Mouse (Mus musculus): ENCODE measurements around the gene Vps50. TPM values are rescaled to one million over a fixed set of nuclear protein-coding genes. Genes with fewer than 3 reads are reported as not detected.
"Not testable (repeated sequence)": the region's sequence is repeated elsewhere in the genome, so short reads cannot be mapped to it uniquely, and the experiment has no call there.

Vps50 gene
- polyA plus RNA-seq, 1 experiment from 2014 or later: 21.0 TPM

- H3K4me3 ChIP-seq: no peak overlapping the region
- no peak for ATAC-seq (ENCODE audit: extremely low read depth, insufficient number of reproducible peaks, low FRiP score, low TSS enrichment)
- no peak overlapping the region for H3K27ac ChIP-seq (replicated peaks)
- H3K9me3 ChIP-seq: no peaks in the 10 kb centered on the region
- peaks cover 33% of the 10 kb centered on the region for H3K36me3 ChIP-seq
- no peak overlapping the region for H3K9ac ChIP-seq
- H3K27me3 ChIP-seq (replicated peaks): no peaks in the 10 kb centered on the region
- no peaks in the 10 kb centered on the region for H3K4me1 ChIP-seq
- H3K4me2 ChIP-seq: no peak overlapping the region
- 92% methylated on average over 7 of the region's 7 CpGs for WGBS
Observed at GRCm38 (mm10) chr6:3567071-3567610, 69.0 kb downstream of the Vps50 start.

GRCm38 (mm10) chr6:3572221-3572815 is 74.1 kb downstream of the Vps50 start:
- H3K4me3 ChIP-seq: no peak overlapping the region
- no peaks in the 10 kb centered on the region for H3K27me3 ChIP-seq (replicated peaks)
- no peak overlapping the region for H3K4me2 ChIP-seq
- no peak overlapping the region for H3K9ac ChIP-seq
- H3K4me1 ChIP-seq: no peaks in the 10 kb centered on the region
- no peak overlapping the region for H3K27ac ChIP-seq (replicated peaks)
- ATAC-seq (ENCODE audit: extremely low read depth, insufficient number of reproducible peaks, low FRiP score, low TSS enrichment): no peak
- H3K36me3 ChIP-seq: peaks cover 34% of the 10 kb centered on the region
- no peaks in the 10 kb centered on the region for H3K9me3 ChIP-seq
- 38% methylated on average over 2 of the region's 2 CpGs for WGBS

GRCm38 (mm10) chr6:3573787-3574186 is 75.6 kb downstream of the Vps50 start:
- no peaks in the 10 kb centered on the region for H3K27me3 ChIP-seq (replicated peaks)
- peaks cover 31% of the 10 kb centered on the region for H3K36me3 ChIP-seq
- WGBS: 92% methylated on average over 8 of the region's 8 CpGs
- no peak overlapping the region for H3K27ac ChIP-seq (replicated peaks)
- H3K4me3 ChIP-seq: no peak overlapping the region
- ATAC-seq (ENCODE audit: extremely low read depth, insufficient number of reproducible peaks, low FRiP score, low TSS enrichment): no peak
- H3K4me1 ChIP-seq: no peaks in the 10 kb centered on the region
- no peak overlapping the region for H3K4me2 ChIP-seq
- no peaks in the 10 kb centered on the region for H3K9me3 ChIP-seq
- no peak overlapping the region for H3K9ac ChIP-seq

- H3K36me3 ChIP-seq: peaks cover 8% of the 10 kb centered on the region
- H3K4me2 ChIP-seq: no peak overlapping the region
- H3K27ac ChIP-seq (replicated peaks): no peak overlapping the region
- H3K4me1 ChIP-seq: no peaks in the 10 kb centered on the region
- no peak overlapping the region for H3K9ac ChIP-seq
- no peaks in the 10 kb centered on the region for H3K27me3 ChIP-seq (replicated peaks)
- 85% methylated on average over 1 of the region's 1 CpGs for WGBS
- H3K9me3 ChIP-seq: no peaks in the 10 kb centered on the region
- no peak overlapping the region for H3K4me3 ChIP-seq
- no peak for ATAC-seq (ENCODE audit: extremely low read depth, insufficient number of reproducible peaks, low FRiP score, low TSS enrichment)
Observed at GRCm38 (mm10) chr6:3585402-3585801, 87.2 kb downstream of the Vps50 start.

- Histone ChIP-seq H3K4me2 (no peak overlapping the region), H3K9ac (no peak overlapping the region), H3K36me3 (peaks cover 19% of the 10 kb centered on the region), H3K4me3 (no peak overlapping the region), H3K4me1 (no peaks in the 10 kb centered on the region), H3K27ac (replicated peaks) (no peak overlapping the region), H3K27me3 (replicated peaks) (no peaks in the 10 kb centered on the region), H3K9me3 (no peaks in the 10 kb centered on the region)
- ATAC-seq (ENCODE audit: extremely low read depth, insufficient number of reproducible peaks, low FRiP score, low TSS enrichment): no peak
- WGBS: 67% methylated on average over 3 of the region's 3 CpGs
Observed at GRCm38 (mm10) chr6:3590289-3590904, 92.2 kb downstream of the Vps50 start.

GRCm38 (mm10) chr6:3594246-3594645 is 96.1 kb downstream of the Vps50 start:
- H3K27ac ChIP-seq (replicated peaks): no peak overlapping the region
- H3K36me3 ChIP-seq: peaks cover 16% of the 10 kb centered on the region
- ATAC-seq (ENCODE audit: extremely low read depth, insufficient number of reproducible peaks, low FRiP score, low TSS enrichment): no peak
- H3K4me3 ChIP-seq: no peak overlapping the region
- H3K4me2 ChIP-seq: no peak overlapping the region
- WGBS: 60% methylated on average over 1 of the region's 1 CpGs
- no peaks in the 10 kb centered on the region for H3K4me1 ChIP-seq
- H3K27me3 ChIP-seq (replicated peaks): no peaks in the 10 kb centered on the region
- H3K9ac ChIP-seq: no peak overlapping the region
- no peaks in the 10 kb centered on the region for H3K9me3 ChIP-seq

- WGBS: 82% methylated on average over 2 of the region's 2 CpGs
- no peak overlapping the region for H3K27ac ChIP-seq (replicated peaks)
- ATAC-seq (ENCODE audit: extremely low read depth, insufficient number of reproducible peaks, low FRiP score, low TSS enrichment): no peak
Observed at GRCm38 (mm10) chr6:3612827-3613226, 114.6 kb downstream of the Vps50 start.

GRCm38 (mm10) chr6:3620428-3621387 is 122.5 kb downstream of the Vps50 start:
- not testable (repeated sequence) for ATAC-seq (ENCODE audit: extremely low read depth, insufficient number of reproducible peaks, low FRiP score, low TSS enrichment); H3K36me3 ChIP-seq; H3K9me3 ChIP-seq; H3K27ac ChIP-seq (replicated peaks); H3K27me3 ChIP-seq (replicated peaks); H3K4me1 ChIP-seq
- Histone ChIP-seq H3K9ac (peak overlapping the region; percentile 37; the same call in 1 of the 2 replicates), H3K4me3 (peak overlapping the region; percentile 37), H3K4me2 (peak overlapping the region; percentile 63)
- 56% methylated on average over 11 of the region's 13 CpGs for WGBS

More at GRCm38 (mm10) chr6:3612827-3613226, 114.6 kb downstream of the Vps50 start:
- Histone ChIP-seq H3K36me3 (no peaks in the 10 kb centered on the region), H3K9ac (no peak overlapping the region), H3K9me3 (no peaks in the 10 kb centered on the region), H3K4me3 (no peak overlapping the region), H3K27me3 (replicated peaks) (no peaks in the 10 kb centered on the region), H3K4me1 (no peaks in the 10 kb centered on the region), H3K4me2 (no peak overlapping the region)

Other genes starting within 250 kb of the Vps50 start
- 1.4 and 1.5 TPM in 2 replicates for gene Samd9l, start 98.8 kb upstream of the Vps50 start, polyA plus RNA-seq (2015; fragmentation: Nextera tagmentation; extraction: Ambion mirVana)
- gene Hepacam2, start 84 bp upstream of the Vps50 start, polyA plus RNA-seq (2015; fragmentation: Nextera tagmentation; extraction: Ambion mirVana): 0.07 TPM in 1 of 2 replicates, not detected in the other

Data from heart, embryonic 13.5 days (tissue).